Mouse (Mus musculus) forebrain, embryonic 16.5 days (tissue): ENCODE data around the gene Slc35d3. TPM values are rescaled to one million over a fixed set of nuclear protein-coding genes. Genes with fewer than 3 reads are reported as not detected.

Experiments
- ATAC-seq: fragments of 200-750 bp; cut with Nextera tagmentation; 2 replicates; pipeline ENCODE4 v1.8.0; 2017; ENCODE audit warnings: mild to moderate bottlenecking, moderate library complexity
- H3K27ac ChIP-seq: fragments of 300-500 bp; sonication (generic); 2 replicates; pipeline ENCODE4 v1.5.1; 2014; ENCODE audit warnings: low read length, control low read depth
- H3K27me3 ChIP-seq: fragments of 300-500 bp; sonication (generic); replicated peaks from 2 replicates; pipeline ENCODE4 v1.6.1; 2014; ENCODE audit warnings: low read length; ENCODE audit not compliant: control insufficient read depth, insufficient read depth
- H3K36me3 ChIP-seq: fragments of 300-500 bp; sonication (generic); 2 replicates; pipeline ENCODE4 v1.6.1; 2014; ENCODE audit not compliant: control insufficient read depth, insufficient read depth
- H3K4me1 ChIP-seq: fragments of 300-500 bp; sonication (generic); replicated peaks from 2 replicates; pipeline ENCODE4 v1.6.1; 2014; ENCODE audit warnings: low read length; ENCODE audit not compliant: control insufficient read depth, insufficient read depth
- H3K4me2 ChIP-seq: fragments of 300-500 bp; sonication (generic); 2 replicates; pipeline ENCODE4 v1.6.1; 2014; ENCODE audit warnings: mild to moderate bottlenecking, low read length, control low read depth
- H3K4me3 ChIP-seq: fragments of 300-500 bp; sonication (generic); replicated peaks from 2 replicates; pipeline ENCODE4 v1.5.1; 2014; ENCODE audit warnings: mild to moderate bottlenecking, low read length, control low read depth
- H3K9ac ChIP-seq: fragments of 300-500 bp; sonication (generic); replicated peaks from 2 replicates; pipeline ENCODE4 v1.6.1; 2014; ENCODE audit warnings: low read depth, low read length, control low read depth
- H3K9me3 ChIP-seq: fragments of 300-500 bp; sonication (generic); 2 replicates; pipeline ENCODE4 v1.6.1; 2016; ENCODE audit warnings: low read length; ENCODE audit not compliant: control insufficient read depth
- WGBS: fragments of 180-500 bp; shearing (Covaris S2); extraction: QIAGEN DNeasy Blood & Tissue Kit; methylation state at CpG from one replicate; pipeline ENCODE4 v1.1.7; 2014; 5-methylcytosine and 5-hydroxymethylcytosine counted together
- polyA plus RNA-seq: library from polyadenylated mRNA; unstranded; fragments of >200 nt; fragmentation: Nextera tagmentation; extraction: Ambion mirVana; gene quantifications from 2 replicates; pipeline ENCODE4 v1.2.1, GENCODE M21; 2015

Gene Slc35d3
- polyA plus RNA-seq: 1.5 and 1.8 TPM in 2 replicates

GRCm38 (mm10) chr10:19850998-19851691 is at the start of gene Slc35d3:
Slc35d3 (minus strand) TSS chr10:19851459.
- Histone ChIP-seq H3K4me1 (peaks cover 31% of the 10 kb centered on the region), H3K36me3 (no peaks in the 10 kb centered on the region), H3K9me3 (no peaks in the 10 kb centered on the region), H3K4me2 (peak within 1 kb of the TSS; percentile 99), H3K4me3 (peak within 1 kb of the TSS; percentile 58), H3K27me3 (peaks cover 44% of the 10 kb centered on the region), H3K9ac (peak within 1 kb of the TSS; percentile 59), H3K27ac (no peak within 1 kb of the TSS)
- ATAC-seq: peak; percentile 75
- WGBS: under 1% methylated on average over 62 of the region's 72 CpGs

GRCm38 (mm10) chr10:19900191-19900590 is 48.9 kb upstream of the Slc35d3 start:
- Histone ChIP-seq H3K4me1 (no peaks in the 10 kb centered on the region), H3K9me3 (no peaks in the 10 kb centered on the region), H3K27ac (no peak overlapping the region), H3K4me2 (no peak overlapping the region), H3K27me3 (no peaks in the 10 kb centered on the region), H3K9ac (no peak overlapping the region), H3K4me3 (no peak overlapping the region), H3K36me3 (no peaks in the 10 kb centered on the region)
- ATAC-seq: no peak
- WGBS: 85% methylated on average over 2 of the region's 2 CpGs

DNA sequence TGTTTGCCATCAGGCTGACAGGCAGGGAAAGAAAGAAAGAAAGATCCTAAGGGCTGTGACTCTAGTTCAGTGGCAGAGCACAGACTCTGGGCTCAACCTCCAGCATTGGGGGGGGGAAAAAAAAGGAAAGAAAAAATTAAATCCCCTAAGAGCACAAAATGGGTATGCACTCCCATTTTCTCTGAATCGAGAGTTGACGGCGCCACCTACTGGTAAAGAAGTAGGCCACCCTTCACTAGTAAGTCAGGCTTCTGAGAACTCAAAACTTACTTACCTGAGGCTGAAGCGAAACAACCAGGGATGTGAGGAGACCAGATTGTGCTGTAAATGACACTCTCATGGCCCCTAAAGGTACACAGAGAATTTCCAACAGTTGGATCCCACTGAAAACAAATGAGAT is 42.7 kb upstream of the Slc35d3 start:
- Histone ChIP-seq H3K36me3 (no peaks in the 10 kb centered on the region), H3K9ac (no peak overlapping the region), H3K27ac (no peak overlapping the region), H3K4me3 (no peak overlapping the region), H3K4me1 (no peaks in the 10 kb centered on the region), H3K9me3 (no peaks in the 10 kb centered on the region), H3K27me3 (no peaks in the 10 kb centered on the region), H3K4me2 (no peak overlapping the region)
- 16% methylated on average over 4 of the region's 4 CpGs for whole genome bisulfite sequencing
- ATAC-seq: peak; percentile 63

- Histone ChIP-seq H3K27ac (no peak overlapping the region), H3K4me3 (no peak overlapping the region), H3K27me3 (no peaks in the 10 kb centered on the region), H3K9me3 (no peaks in the 10 kb centered on the region), H3K4me2 (no peak overlapping the region), H3K4me1 (no peaks in the 10 kb centered on the region), H3K9ac (no peak overlapping the region), H3K36me3 (no peaks in the 10 kb centered on the region)
- WGBS: 59% methylated on average over 6 of the region's 6 CpGs
- no peak for ATAC-seq
Measured at GRCm38 (mm10) chr10:19893146-19893545, 41.9 kb upstream of the Slc35d3 start.

- Histone ChIP-seq H3K4me1 (no peaks in the 10 kb centered on the region), H3K27me3 (no peaks in the 10 kb centered on the region), H3K4me2 (no peak overlapping the region), H3K9me3 (no peaks in the 10 kb centered on the region), H3K27ac (no peak overlapping the region), H3K4me3 (no peak overlapping the region), H3K36me3 (no peaks in the 10 kb centered on the region), H3K9ac (no peak overlapping the region)
- 46% methylated on average over 3 of the region's 3 CpGs for WGBS
- no peak for ATAC-seq
Measured at GRCm38 (mm10) chr10:19891686-19892085, 40.4 kb upstream of the Slc35d3 start.

- Histone ChIP-seq H3K9ac (no peak overlapping the region), H3K9me3 (no peaks in the 10 kb centered on the region), H3K4me2 (no peak overlapping the region), H3K27ac (no peak overlapping the region), H3K27me3 (no peaks in the 10 kb centered on the region), H3K4me1 (no peaks in the 10 kb centered on the region), H3K4me3 (no peak overlapping the region), H3K36me3 (no peaks in the 10 kb centered on the region)
- WGBS: 77% methylated on average over 3 of the region's 3 CpGs
- ATAC-seq: no peak
Measured at GRCm38 (mm10) chr10:19889908-19890307, 38.6 kb upstream of the Slc35d3 start.

DNA sequence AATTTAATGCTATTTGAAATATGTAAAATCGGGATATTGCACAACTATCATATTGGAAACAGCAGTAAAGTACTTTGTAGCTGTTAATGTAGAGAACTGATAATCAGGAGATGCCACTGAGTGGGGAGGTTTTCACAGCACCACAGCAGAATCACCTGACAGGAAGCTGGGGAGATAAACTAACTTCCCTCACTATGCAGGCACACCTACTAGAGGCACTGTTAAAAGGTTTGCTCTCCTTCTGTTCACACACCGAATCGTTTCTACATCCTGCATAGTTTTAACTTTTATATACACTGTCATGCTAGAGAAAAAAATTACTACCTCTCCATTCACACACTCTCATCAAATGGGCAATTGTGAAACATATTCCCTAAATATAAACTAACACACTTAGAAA is 35.0 kb upstream of the Slc35d3 start:
- no peaks in the 10 kb centered on the region for H3K4me1 ChIP-seq
- no peak overlapping the region for H3K4me3 ChIP-seq
- H3K9me3 ChIP-seq: no peaks in the 10 kb centered on the region
- H3K4me2 ChIP-seq: no peak overlapping the region
- no peaks in the 10 kb centered on the region for H3K27me3 ChIP-seq
- H3K9ac ChIP-seq: no peak overlapping the region
- 93% methylated on average over 3 of the region's 3 CpGs for WGBS
- ATAC-seq: no peak
- H3K36me3 ChIP-seq: no peaks in the 10 kb centered on the region
- H3K27ac ChIP-seq: no peak overlapping the region

DNA sequence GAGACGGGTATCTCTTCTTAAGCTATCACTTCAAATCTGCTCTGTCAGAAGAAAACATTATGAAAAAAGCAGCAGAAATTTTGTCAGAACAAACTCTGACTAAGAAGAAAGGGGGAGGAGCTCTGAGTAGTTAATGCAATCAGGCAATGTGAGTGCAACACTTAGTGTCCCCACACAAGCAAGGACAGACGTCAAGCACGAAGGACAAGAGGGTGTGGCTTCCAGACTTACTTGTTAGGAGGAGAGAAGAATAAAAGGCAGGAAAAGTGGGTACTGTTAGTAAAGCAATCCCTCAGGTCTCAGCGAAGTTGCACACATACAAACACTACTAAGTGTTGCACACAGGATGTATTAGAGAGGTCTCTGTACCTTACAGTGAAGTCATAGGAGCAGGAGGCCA is 33.1 kb upstream of the Slc35d3 start:
- Histone ChIP-seq H3K4me1 (no peaks in the 10 kb centered on the region), H3K4me2 (no peak overlapping the region), H3K9ac (no peak overlapping the region), H3K27me3 (no peaks in the 10 kb centered on the region), H3K9me3 (no peaks in the 10 kb centered on the region), H3K4me3 (no peak overlapping the region), H3K36me3 (no peaks in the 10 kb centered on the region), H3K27ac (no peak overlapping the region)
- ATAC-seq: no peak
- WGBS: 68% methylated on average over 4 of the region's 4 CpGs

- H3K9ac ChIP-seq: no peak overlapping the region
- ATAC-seq: no peak
- 67% methylated on average over 3 of the region's 3 CpGs for WGBS
Measured at GRCm38 (mm10) chr10:19880437-19880836, 29.2 kb upstream of the Slc35d3 start.

GRCm38 (mm10) chr10:19879161-19879560 is 27.9 kb upstream of the Slc35d3 start:
- WGBS: 90% methylated on average over 6 of the region's 6 CpGs
- Histone ChIP-seq H3K4me2 (no peak overlapping the region), H3K27ac (no peak overlapping the region), H3K9ac (no peak overlapping the region), H3K4me1 (no peaks in the 10 kb centered on the region), H3K27me3 (no peaks in the 10 kb centered on the region), H3K9me3 (no peaks in the 10 kb centered on the region), H3K36me3 (no peaks in the 10 kb centered on the region), H3K4me3 (no peak overlapping the region)
- ATAC-seq: no peak

More at GRCm38 (mm10) chr10:19880437-19880836, 29.2 kb upstream of the Slc35d3 start:
- H3K4me3 ChIP-seq: no peak overlapping the region
- H3K27me3 ChIP-seq: no peaks in the 10 kb centered on the region
- H3K27ac ChIP-seq: no peak overlapping the region
- no peak overlapping the region for H3K4me2 ChIP-seq
- no peaks in the 10 kb centered on the region for H3K9me3 ChIP-seq
- H3K4me1 ChIP-seq: no peaks in the 10 kb centered on the region
- no peaks in the 10 kb centered on the region for H3K36me3 ChIP-seq
